8 mouse cellular contexts compared by ENCODE assay signal in the genomic region with DNA sequence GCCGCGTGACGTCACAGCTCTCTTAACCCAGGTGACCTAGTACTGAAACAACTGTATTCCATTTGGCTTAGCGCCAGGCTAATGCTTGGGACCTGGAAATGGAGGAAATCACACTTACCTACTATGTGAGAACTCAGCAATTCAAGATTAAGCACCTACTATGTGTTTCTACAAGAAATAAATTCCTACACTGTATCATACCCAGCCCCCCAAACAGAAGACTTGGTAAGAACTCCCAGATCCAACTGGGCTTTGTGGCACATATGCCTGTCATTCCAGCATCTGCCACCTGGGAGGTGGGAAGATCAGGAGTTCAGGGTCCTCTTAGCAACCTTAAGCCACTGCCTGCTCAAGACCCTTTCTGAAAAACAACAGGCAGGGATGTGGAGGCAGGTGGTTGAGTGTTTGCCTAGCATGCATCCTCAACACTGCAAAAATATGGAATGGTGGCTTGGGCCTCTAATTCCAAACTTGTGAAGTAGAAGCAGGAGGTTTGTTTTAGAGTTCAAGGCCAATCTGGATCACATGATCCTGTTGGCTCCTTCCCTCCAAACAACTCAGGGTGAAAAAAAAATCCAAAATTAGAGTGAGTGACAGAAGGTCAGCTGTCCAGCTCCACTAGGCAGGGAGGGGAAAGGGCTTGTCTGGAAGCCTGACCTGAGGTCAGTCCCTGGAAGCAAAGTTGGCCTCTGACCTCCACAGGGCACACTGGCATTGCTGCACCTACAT. TPM values are rescaled to one million over a fixed set of nuclear protein-coding genes. Genes with fewer than 3 reads are reported as not detected.
DNase-seq lines count a peak whose midpoint lies in the region; ATAC-seq and TF ChIP-seq lines count a peak whose summit lies in the region.

No protein-coding gene starts in this region.

- peak; percentile 62 for DNase-seq in embryo, embryonic 10 days (ENCODE audit: low spot score)
- no peak for DNase-seq in embryo, embryonic 11 days
- DNase-seq in CH12.LX (ENCODE audit: extremely low read depth), result no peak
- DNase-seq in lung, postnatal 0 days (ENCODE audit: low spot score), result no peak
- DNase-seq in urinary bladder, postnatal 4 days (ENCODE audit: low spot score in 2 of 2), result no peak
- no peak for DNase-seq in T-cell, adult 2 months (ENCODE audit: low spot score)
- no peak for DNase-seq in layer of hippocampus, postnatal 36 days

- peaks cover 0 to 3% of the 10 kb centered on the region in 2 experiments for H3K36me3 ChIP-seq in CH12.LX (replicated peaks in 1 of 2; ENCODE audit: control insufficient read depth in 1 of 2, insufficient read depth in 1 of 2, low read length in 1 of 2)
- H3K36me3 ChIP-seq in forebrain, embryonic 15.5 days, result no peaks in the 10 kb centered on the region
- no peaks in the 10 kb centered on the region for H3K36me3 ChIP-seq in lung, postnatal 0 days (ENCODE audit: insufficient read depth, low read length)

- H3K27me3 ChIP-seq in CH12.LX (replicated peaks), result peaks cover 4% of the 10 kb centered on the region
- no peaks in the 10 kb centered on the region for H3K27me3 ChIP-seq in forebrain, embryonic 15.5 days
- no peaks in the 10 kb centered on the region for H3K27me3 ChIP-seq in lung, postnatal 0 days (replicated peaks; ENCODE audit: insufficient read depth, low read length)

- H3K79me2 ChIP-seq in CH12.LX (replicated peaks; ENCODE audit: control insufficient read depth, extremely low read depth, insufficient read depth, poor library complexity, severe bottlenecking), result no peaks in the 10 kb centered on the region

- H3K4me3 ChIP-seq in CH12.LX (replicated peaks in 1 of 3; ENCODE audit: low read depth in 2 of 3, low read length in 2 of 3, poor library complexity in 1 of 3), result peak overlapping the region; percentile 74 to 79 (median 77)
- H3K4me3 ChIP-seq in forebrain, embryonic 15.5 days, result peak overlapping the region; percentile 81
- peak overlapping the region; percentile 85 for H3K4me3 ChIP-seq in lung, postnatal 0 days (ENCODE audit: low read depth, low read length)

- H3K9me3 ChIP-seq in CH12.LX (replicated peaks; ENCODE audit: low read length), result no peaks in the 10 kb centered on the region
- no peaks in the 10 kb centered on the region for H3K9me3 ChIP-seq in forebrain, embryonic 15.5 days
- H3K9me3 ChIP-seq in lung, postnatal 0 days (ENCODE audit: low read length), result no peaks in the 10 kb centered on the region

- no peak for ATAC-seq in forebrain, embryonic 15.5 days (replicated peaks)
- no peak for ATAC-seq in lung, postnatal 0 days

- no peak; the same call in 1 of the 2 replicates for TF ChIP-seq RAD21 in CH12.LX (IDR thresholded peaks at IDR 0.05; ENCODE audit: low read depth, low read length)

- peaks cover 16 to 40% of the 10 kb centered on the region in 2 experiments for H3K4me1 ChIP-seq in CH12.LX (ENCODE audit: control insufficient read depth in 1 of 2, insufficient read depth in 2 of 2)
- peaks cover 25% of the 10 kb centered on the region for H3K4me1 ChIP-seq in forebrain, embryonic 15.5 days
- peaks cover 14% of the 10 kb centered on the region; the same call in 1 of the 2 replicates for H3K4me1 ChIP-seq in lung, postnatal 0 days (ENCODE audit: insufficient read depth, low read depth, low read length)

- no peak overlapping the region for H3K4me2 ChIP-seq in CH12.LX (ENCODE audit: insufficient read depth, low read depth, poor library complexity, severe bottlenecking)
- peak overlapping the region; percentile 100 for H3K4me2 ChIP-seq in forebrain, embryonic 15.5 days (replicated peaks)
- peak overlapping the region; percentile 83 for H3K4me2 ChIP-seq in lung, postnatal 0 days (replicated peaks; ENCODE audit: low read depth, low read length)

- no peak overlapping the region for H3K9ac ChIP-seq in CH12.LX (ENCODE audit: insufficient read depth, low read depth)
- H3K9ac ChIP-seq in forebrain, embryonic 15.5 days (replicated peaks), result 0 out of 2 replicates have a peak overlapping the region, but pooled peaks have one; percentile 77
- H3K9ac ChIP-seq in lung, postnatal 0 days (replicated peaks; ENCODE audit: low read depth), result no peak overlapping the region

- WGBS in forebrain, embryonic 15.5 days, result 5% methylated on average over 4 of the region's 4 CpGs
- WGBS in lung, postnatal 0 days, result 0% methylated on average over 4 of the region's 4 CpGs

- dilution Hi-C loops in CH12.LX (cut with MboI; ENCODE audit: extremely low pct_ligation_motif_present, extremely low pct_unique_long_range_greater_than_20kb, low sequenced_read_pairs), result no loop called here

- 0 out of 2 replicates have a peak, but pooled peaks have one; percentile 1 for TF ChIP-seq EP300 in CH12.LX (IDR thresholded peaks at IDR 0.05; ENCODE audit: low read length)
- peak; percentile 58 for TF ChIP-seq EP300 in lung, postnatal 0 days (IDR thresholded peaks at IDR 0.05)

- in situ Hi-C loops in CH12.LX (cut with MboI; ENCODE audit: low pct_ligation_motif_present, low pct_unique_long_range_greater_than_20kb, low sequenced_read_pairs), result no loop called here

- no peak for TF ChIP-seq CTCF in CH12.LX (conservative IDR thresholded peaks at IDR 0.05 in 1 of 2, IDR thresholded peaks at IDR 0.05 in 1 of 2; ENCODE audit: low read depth in 2 of 2, low read length in 2 of 2)
- TF ChIP-seq CTCF in lung, postnatal 0 days (IDR thresholded peaks at IDR 0.05), result peak; percentile 41

- no peak for TF ChIP-seq POLR2A in CH12.LX (IDR thresholded peaks at IDR 0.05; ENCODE audit: low read depth, low read length)

- H3K27ac ChIP-seq in CH12.LX (ENCODE audit: insufficient read depth, low read depth), result no peak overlapping the region
- H3K27ac ChIP-seq in forebrain, embryonic 15.5 days (replicated peaks), result no peak overlapping the region
- H3K27ac ChIP-seq in lung, postnatal 0 days (ENCODE audit: low read length), result peak overlapping the region; percentile 96

TF ChIP-seq in CH12.LX, 34 proteins besides CTCF, POLR2A, EP300 and RAD21:
- TF ChIP-seq NRF1 (IDR thresholded peaks at IDR 0.05; ENCODE audit: low read depth, low read length), result 0 out of 2 replicates have a peak, but pooled peaks have one; percentile 22
- TF ChIP-seq ZKSCAN1 (IDR thresholded peaks at IDR 0.05; ENCODE audit: borderline replicate concordance, low read depth, low read length), result peak; percentile 85
- no peak for TF ChIP-seq ETS1 (conservative IDR thresholded peaks at IDR 0.05; ENCODE audit: low read depth, low read length)
TF ChIP-seq in CH12.LX: peak in this region for 2.

RNA-seq across cellular contexts. Expression of gene S1pr2, which starts 0.5 kb away (rescaled TPM):
- total RNA-seq in CH12.LX (2012; rRNA removed), result 1.6 and 2.0 TPM in 2 replicates
- 0.84 and 1.3 TPM in 2 replicates for total RNA-seq in CH12.LX (2014; rRNA removed)
- polyA plus RNA-seq in CH12.LX (2012; ENCODE audit: insufficient read length, low read depth), result 1.4 and 3.2 TPM in 2 replicates
- polyA plus RNA-seq in forebrain, embryonic 15.5 days (2015; fragmentation: Nextera tagmentation; extraction: Ambion mirVana), result 6.9 and 7.5 TPM in 2 replicates
- polyA plus RNA-seq in lung, postnatal 0 days (2015; fragmentation: Nextera tagmentation; extraction: Ambion mirVana), result 60.8 and 62.3 TPM in 2 replicates
- 1 to 10 TPM; 1.2 to 2.8 TPM for total RNA-seq in layer of hippocampus, postnatal 36 days (2021)

RNA-seq across cellular contexts. Expression of gene Dnmt1, which starts 17.4 kb away (rescaled TPM):
- total RNA-seq in CH12.LX (2012; rRNA removed), result 121 and 130 TPM in 2 replicates
- total RNA-seq in CH12.LX (2014; rRNA removed), result 84.8 and 89.9 TPM in 2 replicates
- polyA plus RNA-seq in CH12.LX (2012; ENCODE audit: insufficient read length, low read depth), result 145 and 190 TPM in 2 replicates
- 80.0 and 84.6 TPM in 2 replicates for polyA plus RNA-seq in forebrain, embryonic 15.5 days (2015; fragmentation: Nextera tagmentation; extraction: Ambion mirVana)
- 14.5 and 15.5 TPM in 2 replicates for polyA plus RNA-seq in lung, postnatal 0 days (2015; fragmentation: Nextera tagmentation; extraction: Ambion mirVana)
- total RNA-seq in layer of hippocampus, postnatal 36 days (2021), result 10 to 100 TPM; 34.0 to 35.1 TPM

RNA-seq across cellular contexts. Expression of gene Mrpl4, which starts 25.4 kb away (rescaled TPM):
- 98.7 and 103 TPM in 2 replicates for total RNA-seq in CH12.LX (2012; rRNA removed)
- total RNA-seq in CH12.LX (2014; rRNA removed), result 42.1 and 43.9 TPM in 2 replicates
- 83.6 and 94.8 TPM in 2 replicates for polyA plus RNA-seq in CH12.LX (2012; ENCODE audit: insufficient read length, low read depth)
- 112 and 115 TPM in 2 replicates for polyA plus RNA-seq in forebrain, embryonic 15.5 days (2015; fragmentation: Nextera tagmentation; extraction: Ambion mirVana)
- 112 and 125 TPM in 2 replicates for polyA plus RNA-seq in lung, postnatal 0 days (2015; fragmentation: Nextera tagmentation; extraction: Ambion mirVana)
- total RNA-seq in layer of hippocampus, postnatal 36 days (2021), result 10 to 100 TPM; 61.1 to 65.8 TPM

RNA-seq across cellular contexts. Expression of gene Icam1, which starts 38.7 kb away (rescaled TPM):
- 128 and 202 TPM in 2 replicates for total RNA-seq in CH12.LX (2012; rRNA removed)
- 101 and 102 TPM in 2 replicates for total RNA-seq in CH12.LX (2014; rRNA removed)
- 64.2 and 70.6 TPM in 2 replicates for polyA plus RNA-seq in CH12.LX (2012; ENCODE audit: insufficient read length, low read depth)
- polyA plus RNA-seq in forebrain, embryonic 15.5 days (2015; fragmentation: Nextera tagmentation; extraction: Ambion mirVana), result 2.8 and 3.0 TPM in 2 replicates
- 236 and 352 TPM in 2 replicates for polyA plus RNA-seq in lung, postnatal 0 days (2015; fragmentation: Nextera tagmentation; extraction: Ambion mirVana)
- 1 to 10 TPM; 1.9 to 3.6 TPM for total RNA-seq in layer of hippocampus, postnatal 36 days (2021)

RNA-seq across cellular contexts. Expression of gene Icam4, which starts 52.0 kb away (rescaled TPM):
- total RNA-seq in CH12.LX (2012; rRNA removed) (2.9 and 3.1 TPM in 2 replicates), CH12.LX (2014; rRNA removed) (1.1 and 1.2 TPM in 2 replicates)
- polyA plus RNA-seq in CH12.LX (2012; ENCODE audit: insufficient read length, low read depth), result 0.72 and 0.96 TPM in 2 replicates
- polyA plus RNA-seq in forebrain, embryonic 15.5 days (2015; fragmentation: Nextera tagmentation; extraction: Ambion mirVana), result 0.25 TPM in 1 of 2 replicates, not detected in the other
- 3.3 and 3.8 TPM in 2 replicates for polyA plus RNA-seq in lung, postnatal 0 days (2015; fragmentation: Nextera tagmentation; extraction: Ambion mirVana)
- total RNA-seq in layer of hippocampus, postnatal 36 days (2021), result 1 to 10 TPM in 1 of 2 experiments, under 1 TPM in 1; 0.63 to 1.2 TPM
